Mouse (Mus musculus) cerebellum, adult 9-10 months (tissue): ENCODE measurements around the gene Spock1.

Experiments
- DNase-seq: peaks from one replicate; pipeline ENCODE4 v3.0.0; 2022

Spock1 gene

GRCm38 (mm10) chr13:57908266-57908582, at the start of gene Spock1:
Spock1 (minus strand) TSS chr13:57908332.
- DNase-seq, result peak; percentile 96

- DNase-seq, result peak; percentile 68
Observed at GRCm38 (mm10) chr13:57950091-57950490, 42.0 kb upstream of the Spock1 start.

GRCm38 (mm10) chr13:57949513-57949912, 41.4 kb upstream of the Spock1 start:
- DNase-seq, result peak; percentile 91

- peak; percentile 81 for DNase-seq
Observed at GRCm38 (mm10) chr13:57945197-57945596, 37.1 kb upstream of the Spock1 start.

- DNase-seq, result no peak
Observed at GRCm38 (mm10) chr13:57944434-57944833, 36.3 kb upstream of the Spock1 start.

GRCm38 (mm10) chr13:57943900-57944299, 35.8 kb upstream of the Spock1 start:
- DNase-seq, result no peak

GRCm38 (mm10) chr13:57937463-57938229, 29.5 kb upstream of the Spock1 start:
- no peak for DNase-seq

- no peak for DNase-seq
Observed at GRCm38 (mm10) chr13:57931998-57932397, 23.9 kb upstream of the Spock1 start.

- DNase-seq, result peak; percentile 94
Observed at GRCm38 (mm10) chr13:57931376-57931775, 23.2 kb upstream of the Spock1 start.

- no peak for DNase-seq
Observed at GRCm38 (mm10) chr13:57930720-57931119, 22.6 kb upstream of the Spock1 start.

- DNase-seq, result no peak
Observed at GRCm38 (mm10) chr13:57930283-57930682, 22.2 kb upstream of the Spock1 start.

- no peak for DNase-seq
Observed at GRCm38 (mm10) chr13:57919947-57920346, 11.8 kb upstream of the Spock1 start.

- no peak for DNase-seq
Observed at GRCm38 (mm10) chr13:57911171-57911570, 3.0 kb upstream of the Spock1 start.

- peak; percentile 43 for DNase-seq
Observed at GRCm38 (mm10) chr13:57907428-57908265, 485 bp downstream of the Spock1 start.

GRCm38 (mm10) chr13:57894597-57894996, 13.5 kb downstream of the Spock1 start:
- no peak for DNase-seq

- DNase-seq, result no peak
Observed at GRCm38 (mm10) chr13:57889708-57890107, 18.4 kb downstream of the Spock1 start.

- DNase-seq, result no peak
Observed at GRCm38 (mm10) chr13:57889050-57889449, 19.1 kb downstream of the Spock1 start.

- DNase-seq, result no peak
Observed at GRCm38 (mm10) chr13:57879817-57880216, 28.3 kb downstream of the Spock1 start.

- DNase-seq, result no peak
Observed at GRCm38 (mm10) chr13:57878797-57879196, 29.3 kb downstream of the Spock1 start.

GRCm38 (mm10) chr13:57877782-57878181, 30.4 kb downstream of the Spock1 start:
- no peak for DNase-seq

- no peak for DNase-seq
Observed at GRCm38 (mm10) chr13:57876966-57877365, 31.2 kb downstream of the Spock1 start.

GRCm38 (mm10) chr13:57870058-57870457, 38.1 kb downstream of the Spock1 start:
- no peak for DNase-seq

- no peak for DNase-seq
Observed at GRCm38 (mm10) chr13:57867586-57867985, 40.5 kb downstream of the Spock1 start.

- DNase-seq, result no peak
Observed at GRCm38 (mm10) chr13:57865029-57865428, 43.1 kb downstream of the Spock1 start.
